Mouse (Mus musculus) bone marrow macrophage, adult 2 months (primary cell): ENCODE data around the gene Hs6st1.

ENCODE experiments used
- CTCF ChIP-seq: IDR thresholded peaks from 2 replicates; pipeline ENCODE4 v1.5.1; 2012; ENCODE audit warnings: low read depth, mild to moderate bottlenecking, low read length, moderate library complexity
- POLR2A ChIP-seq: IDR thresholded peaks from 2 replicates; pipeline ENCODE4 v1.6.1; 2012; ENCODE audit warnings: mild to moderate bottlenecking, low read depth, low read length, borderline replicate concordance

GRCm38 (mm10) chr1:36131766-36132165 lies 63.6 kb downstream of the Hs6st1 start:
- TF ChIP-seq CTCF (no peak), POLR2A (no peak)
